Mouse (Mus musculus) liver, embryonic 14.5 days (tissue): ENCODE data around the gene Fxn. TPM values are rescaled to one million over a fixed set of nuclear protein-coding genes. Genes with fewer than 3 reads are reported as not detected.

Experiments
- ATAC-seq: fragments of 200-750 bp; cut with Nextera tagmentation; 2 replicates; pipeline ENCODE4 v1.8.0; 2017; ENCODE audit warnings: moderate number of reproducible peaks, mild to moderate bottlenecking, moderate library complexity; ENCODE audit not compliant: insufficient read depth
- DNase-seq, 3 experiments: peaks; one replicate each; pipeline ENCODE4 v3.0.0-alpha.2; 2012 to 2013; ENCODE audit warnings: low read depth in 3 of 3, low spot score in 3 of 3
- H3K27ac ChIP-seq: fragments of 300-500 bp; sonication (generic); 2 replicates; pipeline ENCODE4 v1.5.1; 2014; ENCODE audit warnings: moderate library complexity, mild to moderate bottlenecking, control low read depth, inconsistent platforms
- H3K27me3 ChIP-seq: fragments of 300-500 bp; sonication (generic); 2 replicates; pipeline ENCODE4 v1.6.1; 2014; ENCODE audit warnings: mild to moderate bottlenecking, low read length, moderate library complexity; ENCODE audit not compliant: control insufficient read depth, insufficient read depth
- H3K36me3 ChIP-seq: fragments of 300-500 bp; sonication (generic); replicated peaks from 2 replicates; pipeline ENCODE4 v1.6.1; 2014; ENCODE audit warnings: low read depth; ENCODE audit not compliant: control insufficient read depth, insufficient read depth
- H3K4me1 ChIP-seq, 2 experiments: fragments of 200-500 bp in 1 of 2; fragments of 300-500 bp in 1 of 2; sonication (generic) in 1 of 2; replicated peaks; 2 replicates each; pipeline ENCODE4 v1.6.1; 2012 to 2014; ENCODE audit warnings: antibody characterized with exemption in 1 of 2, inconsistent platforms in 1 of 2, low read length in 1 of 2; ENCODE audit not compliant: control insufficient read depth in 2 of 2, insufficient read depth in 2 of 2
- H3K4me2 ChIP-seq: fragments of 300-500 bp; sonication (generic); 2 replicates; pipeline ENCODE4 v1.6.1; 2014; ENCODE audit warnings: low read depth, mild to moderate bottlenecking, control low read depth, moderate library complexity
- H3K4me3 ChIP-seq, 2 experiments: fragments of 200-500 bp in 1 of 2; fragments of 300-500 bp in 1 of 2; sonication (generic) in 1 of 2; 2 replicates each; pipeline ENCODE4 v1.5.1; 2012 to 2014; ENCODE audit warnings: low read depth in 2 of 2, low read length in 2 of 2, mild to moderate bottlenecking in 2 of 2, control low read depth in 1 of 2, inconsistent platforms in 1 of 2, moderate library complexity in 1 of 2; ENCODE audit not compliant: insufficient read depth in 1 of 2
- H3K9ac ChIP-seq: fragments of 300-500 bp; sonication (generic); replicated peaks from 2 replicates; pipeline ENCODE4 v1.6.1; 2014; ENCODE audit warnings: mild to moderate bottlenecking, control low read depth, moderate library complexity
- H3K9me3 ChIP-seq: fragments of 300-500 bp; sonication (generic); 2 replicates; pipeline ENCODE4 v1.6.1; 2016; ENCODE audit warnings: low read length, mixed read lengths; ENCODE audit not compliant: control insufficient read depth
- CTCF ChIP-seq: IDR thresholded peaks from 2 replicates; pipeline ENCODE4 v1.5.1; 2016; ENCODE audit warnings: antibody characterized with exemption, low read depth, control low read depth
- EP300 ChIP-seq: IDR thresholded peaks from 2 replicates; pipeline ENCODE4 v1.6.1; 2016; ENCODE audit warnings: antibody characterized with exemption, low read depth
- WGBS: fragments of 180-500 bp; shearing (Covaris S2); extraction: QIAGEN DNeasy Blood & Tissue Kit; methylation state at CpG from one replicate; pipeline ENCODE4 v1.1.7; 2014; ENCODE audit not compliant: insufficient replicate concordance; 5-methylcytosine and 5-hydroxymethylcytosine counted together
- polyA plus RNA-seq, 2 experiments: library from polyadenylated mRNA; depleted of rRNA in 1 of 2; stranded (reverse) in 1 of 2; unstranded in 1 of 2; fragments of >200 nt; fragmentation: Nextera tagmentation in 1 of 2; extraction: Ambion mirVana in 1 of 2; gene quantifications; 2 replicates each; pipeline versions ENCODE4 v1.2.1 to v1.2.3; 2012 to 2014

Fxn gene
- polyA plus RNA-seq, 2 experiments, result 25.3 to 47.4 TPM

DNA sequence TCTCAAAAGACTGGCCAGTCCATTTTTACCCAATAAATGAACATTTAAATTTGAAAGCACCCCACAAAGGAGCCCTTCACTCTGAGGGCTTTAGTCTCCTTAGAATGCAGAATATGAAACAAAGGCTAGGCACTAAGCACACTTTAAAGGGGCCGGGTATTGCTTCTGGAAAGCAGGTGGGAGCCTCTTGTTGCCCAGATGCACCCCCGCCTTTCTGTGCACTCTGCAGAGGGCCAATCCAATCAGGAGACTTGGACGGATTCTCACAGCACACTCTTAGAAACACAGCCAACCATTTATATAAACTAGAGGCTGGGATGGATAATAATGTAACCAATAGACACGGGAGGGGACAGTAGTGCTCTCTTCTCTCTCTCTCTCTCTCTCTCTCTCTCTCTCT lies 11.9 kb downstream of the Fxn start:
- Histone ChIP-seq H3K4me1 (peaks cover 0 to 8% of the 10 kb centered on the region in 2 experiments; a peak in 3 of 4 replicates), H3K27me3 (no peaks in the 10 kb centered on the region), H3K4me2 (no peak overlapping the region), H3K9ac (no peak overlapping the region), H3K36me3 (peaks cover 10% of the 10 kb centered on the region), H3K9me3 (no peaks in the 10 kb centered on the region), H3K4me3 (no peak overlapping the region), H3K27ac (no peak overlapping the region)
- ATAC-seq, result no peak
- TF ChIP-seq EP300 (no peak), CTCF (no peak)
- no peak for DNase-seq
- 62% methylated on average over 4 of the region's 4 CpGs for whole genome bisulfite sequencing

DNA sequence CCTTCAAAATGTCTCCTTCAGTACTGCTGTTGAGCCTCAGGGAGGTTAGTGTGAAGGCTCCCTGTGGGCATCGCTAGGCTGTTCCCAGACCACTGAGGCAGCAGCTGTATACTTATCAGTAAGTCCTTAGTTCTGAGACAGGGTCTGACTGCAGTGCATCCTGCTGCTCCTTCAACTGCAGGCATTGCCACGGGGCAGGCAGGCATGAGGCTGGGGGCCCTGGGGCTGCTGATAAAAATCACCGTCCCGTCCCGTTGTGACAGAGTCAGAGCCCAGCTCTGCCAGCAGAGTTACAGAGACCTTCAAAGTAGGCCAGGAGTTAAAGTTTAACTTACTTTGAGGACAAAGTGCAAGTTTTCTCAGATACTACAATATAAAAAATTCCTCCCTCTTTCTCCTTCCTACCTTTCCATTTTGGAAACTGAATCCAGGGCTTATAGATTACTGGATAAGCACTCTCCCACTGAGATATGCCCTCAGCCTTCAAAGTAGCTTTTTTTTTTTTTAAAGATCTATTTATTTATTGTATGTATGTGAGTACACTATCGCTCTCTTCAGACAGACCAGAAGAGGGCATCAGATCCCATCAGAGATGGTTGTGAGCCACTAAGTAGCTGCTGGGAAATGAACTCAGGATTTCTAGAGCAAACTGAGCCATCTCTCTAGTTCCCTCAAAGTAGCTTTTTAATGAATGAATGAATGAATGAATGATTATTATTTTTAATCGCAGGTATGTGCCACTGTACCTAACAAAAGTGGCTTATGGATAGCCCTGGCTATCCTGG lies 14.2 kb downstream of the Fxn start:
- DNase-seq, result no peak
- no peaks in the 10 kb centered on the region for H3K27me3 ChIP-seq
- H3K36me3 ChIP-seq, result peaks cover 14% of the 10 kb centered on the region
- H3K9ac ChIP-seq, result no peak overlapping the region
- H3K4me2 ChIP-seq, result no peak overlapping the region
- peak overlapping the region; percentile 31 for H3K27ac ChIP-seq
- H3K4me1 ChIP-seq, result peaks cover 0 to 8% of the 10 kb centered on the region in 2 experiments; a peak in 1 of 4 replicates
- 71% methylated on average over 7 of the region's 7 CpGs for WGBS
- H3K9me3 ChIP-seq, result no peaks in the 10 kb centered on the region
- no peak overlapping the region for H3K4me3 ChIP-seq
- no peak for TF ChIP-seq EP300
- TF ChIP-seq CTCF, result peak; percentile 5; the same call in 1 of the 2 replicates
- ATAC-seq, result no peak; the same call in 1 of the 2 replicates

DNA sequence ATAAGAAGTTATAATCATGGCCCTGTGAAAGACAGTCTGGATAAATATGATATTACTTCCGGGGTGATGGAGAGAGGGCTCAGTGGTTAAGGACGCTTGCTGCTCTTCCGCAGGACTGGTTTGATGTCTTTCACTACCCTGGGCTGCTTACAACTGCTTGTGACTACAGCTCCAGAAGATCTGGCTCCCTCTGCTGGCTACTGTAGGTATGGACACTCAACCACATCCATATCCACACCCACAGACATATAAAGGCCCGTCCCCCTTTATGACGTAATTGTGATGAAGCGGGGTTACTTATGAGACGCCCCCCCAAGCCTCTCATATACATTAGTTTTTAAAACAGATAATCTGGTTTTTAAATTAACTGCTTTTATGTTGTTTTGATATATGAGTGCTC lies 15.4 kb downstream of the Fxn start:
- WGBS, result 36% methylated on average over 7 of the region's 7 CpGs
- H3K36me3 ChIP-seq, result peaks cover 18% of the 10 kb centered on the region
- no peak for TF ChIP-seq EP300
- peak; percentile 93 for TF ChIP-seq CTCF

DNA sequence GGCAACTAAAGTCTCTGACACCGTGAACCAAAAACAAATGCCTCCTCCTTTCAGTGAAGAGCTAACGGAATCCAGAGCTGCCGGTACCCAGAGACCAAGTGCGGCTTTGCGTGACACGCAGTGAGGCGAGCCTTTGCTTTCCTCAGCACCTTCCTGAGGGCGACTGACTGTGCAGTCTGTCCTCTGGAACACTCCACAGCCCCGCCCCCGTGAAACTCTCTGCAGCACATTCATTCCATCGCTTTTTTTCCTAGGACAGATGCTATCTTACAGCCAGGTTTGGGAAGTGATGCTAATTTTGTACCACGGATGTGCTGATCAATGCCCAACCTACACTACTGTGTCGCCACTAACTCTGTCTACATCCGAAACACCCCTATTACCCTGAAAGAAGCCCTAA lies 17.7 kb downstream of the Fxn start:
- Histone ChIP-seq H3K9ac (no peak overlapping the region), H3K27ac (no peak overlapping the region), H3K4me1 (peaks cover 0 to 5% of the 10 kb centered on the region in 2 experiments; a peak in 1 of 4 replicates), H3K36me3 (peaks cover 18% of the 10 kb centered on the region), H3K27me3 (no peaks in the 10 kb centered on the region), H3K4me3 (no peak overlapping the region), H3K9me3 (no peaks in the 10 kb centered on the region), H3K4me2 (no peak overlapping the region)
- DNase-seq (no peak), ATAC-seq (no peak)
- 88% methylated on average over 14 of the region's 14 CpGs for WGBS
- TF ChIP-seq EP300 (no peak), CTCF (no peak)

More for the DNA sequence above, 15.4 kb downstream of the Fxn start:
- H3K9ac ChIP-seq, result no peak overlapping the region
- H3K4me1 ChIP-seq, result peaks cover 0 to 5% of the 10 kb centered on the region in 2 experiments; a peak in 1 of 4 replicates
- ATAC-seq (peak; percentile 72), DNase-seq (peak; percentile 67 to 72 (median 67))
- no peak overlapping the region for H3K4me3 ChIP-seq
- no peak overlapping the region for H3K27ac ChIP-seq
- no peaks in the 10 kb centered on the region for H3K9me3 ChIP-seq
- H3K27me3 ChIP-seq, result no peaks in the 10 kb centered on the region
- H3K4me2 ChIP-seq, result no peak overlapping the region
